Mouse (Mus musculus) lung, postnatal 0 days (tissue): ENCODE measurements around the gene Nipal1.

Source experiments
- CTCF ChIP-seq: IDR thresholded peaks from 2 replicates; pipeline ENCODE4 v1.5.1; 2016; ENCODE audit warnings: antibody characterized with exemption, mild to moderate bottlenecking
- EP300 ChIP-seq: IDR thresholded peaks from 2 replicates; pipeline ENCODE4 v1.6.1; 2016; ENCODE audit warnings: antibody characterized with exemption, mild to moderate bottlenecking, control low read depth

DNA sequence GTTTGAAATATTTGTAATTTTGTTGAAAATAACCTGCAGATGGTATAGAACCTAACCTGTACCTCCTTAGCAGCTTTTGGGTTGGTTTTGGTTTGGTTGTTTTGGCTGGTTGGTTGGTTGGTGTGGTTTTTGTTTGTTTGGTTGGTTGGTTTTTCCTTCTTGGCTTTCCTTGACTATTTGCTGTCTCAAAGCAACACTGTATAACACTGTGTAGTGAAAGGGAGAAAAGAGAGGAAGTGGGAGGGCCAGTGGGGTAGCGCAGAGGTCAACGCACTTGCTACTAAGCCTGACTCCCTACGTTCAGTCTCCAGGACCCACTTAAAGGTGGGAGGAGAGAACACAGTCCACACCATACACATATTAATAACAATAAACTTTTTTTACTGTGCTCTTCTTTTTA, 11.0 kb upstream of the Nipal1 start:
- no peak for TF ChIP-seq CTCF
- no peak for TF ChIP-seq EP300
